Mouse (Mus musculus) kidney, postnatal 0 days (tissue): Measurements from ENCODE around the gene Cox5b. TPM values are rescaled to one million over a fixed set of nuclear protein-coding genes. Genes with fewer than 3 reads are reported as not detected.
A peak's percentile ranks its signal among the peaks of the same experiment; 100 is the strongest.

Experiments used
- ATAC-seq: fragments of 200-750 bp; cut with Nextera tagmentation; replicated peaks from 2 replicates; pipeline ENCODE4 v1.8.0; 2017; ENCODE audit warnings: low read depth, moderate number of reproducible peaks, moderate TSS enrichment, moderate library complexity; ENCODE audit not compliant: low FRiP score
- DNase-seq: peaks from one replicate; pipeline ENCODE4 v3.0.0-alpha.2; 2016; ENCODE audit warnings: low spot score
- H3K27ac ChIP-seq: fragments of 300-500 bp; sonication (generic); 2 replicates; pipeline ENCODE4 v1.5.1; 2014; ENCODE audit warnings: mild to moderate bottlenecking
- H3K27me3 ChIP-seq: fragments of 300-500 bp; sonication (generic); 2 replicates; pipeline ENCODE4 v1.6.1; 2014; ENCODE audit warnings: low read length, mixed read lengths; ENCODE audit not compliant: insufficient read depth
- H3K36me3 ChIP-seq: fragments of 300-500 bp; sonication (generic); 2 replicates; pipeline ENCODE4 v1.6.1; 2014; ENCODE audit warnings: low read length, mixed read lengths; ENCODE audit not compliant: insufficient read depth
- H3K4me1 ChIP-seq: fragments of 300-500 bp; sonication (generic); replicated peaks from 2 replicates; pipeline ENCODE4 v1.6.1; 2014; ENCODE audit warnings: antibody characterized with exemption, low read length, mixed read lengths; ENCODE audit not compliant: insufficient read depth
- H3K4me2 ChIP-seq: fragments of 300-500 bp; sonication (generic); 2 replicates; pipeline ENCODE4 v1.6.1; 2014; ENCODE audit warnings: mild to moderate bottlenecking, low read length, moderate library complexity, mixed read lengths
- H3K4me3 ChIP-seq: fragments of 300-500 bp; sonication (generic); replicated peaks from 2 replicates; pipeline ENCODE4 v1.5.1; 2014; ENCODE audit warnings: low read depth, low read length
- H3K9ac ChIP-seq: fragments of 300-500 bp; sonication (generic); 2 replicates; pipeline ENCODE4 v1.6.1; 2014; ENCODE audit warnings: low read depth, low read length
- H3K9me3 ChIP-seq: fragments of 300-500 bp; sonication (generic); replicated peaks from 2 replicates; pipeline ENCODE4 v1.6.1; 2016; ENCODE audit warnings: low read length, inconsistent platforms, mixed read lengths
- CTCF ChIP-seq: IDR thresholded peaks from 2 replicates; pipeline ENCODE4 v1.5.1; 2016; ENCODE audit warnings: antibody characterized with exemption, low read depth, mild to moderate bottlenecking, moderate library complexity
- WGBS: fragments of 180-500 bp; shearing (Covaris S2); extraction: QIAGEN DNeasy Blood & Tissue Kit; methylation state at CpG from one replicate; pipeline ENCODE4 v1.1.7; 2014; 5-methylcytosine and 5-hydroxymethylcytosine counted together
- polyA plus RNA-seq: library from polyadenylated mRNA; unstranded; fragments of >200 nt; fragmentation: Nextera tagmentation; extraction: Ambion mirVana; gene quantifications from 2 replicates; pipeline ENCODE4 v1.2.1, GENCODE M21; 2015

Gene Cox5b
- polyA plus RNA-seq, 1 experiment from 2014 or later = 1,147 TPM

- H3K9me3 ChIP-seq = no peaks in the 10 kb centered on the region
- no peak overlapping the region for H3K4me2 ChIP-seq
- H3K4me1 ChIP-seq = peaks cover 12% of the 10 kb centered on the region
- H3K9ac ChIP-seq = no peak overlapping the region
- H3K4me3 ChIP-seq = no peak overlapping the region
- no peak for TF ChIP-seq CTCF
- no peak overlapping the region for H3K27ac ChIP-seq
- H3K27me3 ChIP-seq = no peaks in the 10 kb centered on the region
- DNase-seq = no peak
- 64% methylated on average over 3 of the region's 3 CpGs for WGBS
- H3K36me3 ChIP-seq = peaks cover 32% of the 10 kb centered on the region
- no peak for ATAC-seq
Observed at GRCm38 (mm10) chr1:36707797-36708196, 16.5 kb downstream of the Cox5b start.

- Histone ChIP-seq H3K9me3 (no peaks in the 10 kb centered on the region), H3K27ac (peak overlapping the region; percentile 90; the same call in 1 of the 2 replicates), H3K4me1 (peaks cover 12% of the 10 kb centered on the region), H3K4me2 (peak overlapping the region; percentile 84), H3K9ac (peak overlapping the region; percentile 90), H3K36me3 (peaks cover 26% of the 10 kb centered on the region), H3K4me3 (peak overlapping the region; percentile 96), H3K27me3 (no peaks in the 10 kb centered on the region)
- TF ChIP-seq CTCF = no peak
- ATAC-seq (no peak), DNase-seq (no peak)
- WGBS = 74% methylated on average over 1 of the region's 1 CpGs
Observed at GRCm38 (mm10) chr1:36708626-36709025, 17.4 kb downstream of the Cox5b start.

- H3K27ac ChIP-seq = peak overlapping the region; percentile 90
- ATAC-seq (peak; percentile 60), DNase-seq (peak; percentile 64)
- H3K4me1 ChIP-seq = peaks cover 12% of the 10 kb centered on the region
- peak overlapping the region; percentile 90 for H3K9ac ChIP-seq
- WGBS = under 1% methylated on average over 33 of the region's 33 CpGs
- H3K4me2 ChIP-seq = peak overlapping the region; percentile 84
- no peaks in the 10 kb centered on the region for H3K9me3 ChIP-seq
- H3K27me3 ChIP-seq = no peaks in the 10 kb centered on the region
- peak overlapping the region; percentile 96 for H3K4me3 ChIP-seq
- TF ChIP-seq CTCF = peak; percentile 56; the same call in 1 of the 2 replicates
- H3K36me3 ChIP-seq = peaks cover 20% of the 10 kb centered on the region
Observed at GRCm38 (mm10) chr1:36709055-36709853, 18.0 kb downstream of the Cox5b start.

- peak within 1 kb of the TSS; percentile 96 for H3K4me3 ChIP-seq
- no peaks in the 10 kb centered on the region for H3K27me3 ChIP-seq
- peaks cover 12% of the 10 kb centered on the region for H3K4me1 ChIP-seq
- peak within 1 kb of the TSS; percentile 90 for H3K27ac ChIP-seq
- TF ChIP-seq CTCF = no peak
- H3K9ac ChIP-seq = peak within 1 kb of the TSS; percentile 90
- no peaks in the 10 kb centered on the region for H3K9me3 ChIP-seq
- H3K4me2 ChIP-seq = peak within 1 kb of the TSS; percentile 84
- under 1% methylated on average over 29 of the region's 29 CpGs for WGBS
- peak; percentile 99 for DNase-seq
- peaks cover 15% of the 10 kb centered on the region; the same call in 1 of the 2 replicates for H3K36me3 ChIP-seq
- peak; percentile 95 for ATAC-seq
Observed at GRCm38 (mm10) chr1:36709854-36710280, 18.6 kb downstream of the Cox5b start, which contains the start of gene 4933424G06Rik. Gene 4933424G06Rik, plus strand, starts transcription at chr1:36710149.

- Histone ChIP-seq H3K4me2 (no peak overlapping the region), H3K9me3 (no peaks in the 10 kb centered on the region), H3K36me3 (peaks cover 9% of the 10 kb centered on the region; the same call in 1 of the 2 replicates), H3K4me3 (no peak overlapping the region), H3K27me3 (no peaks in the 10 kb centered on the region), H3K9ac (no peak overlapping the region), H3K27ac (no peak overlapping the region), H3K4me1 (peaks cover 12% of the 10 kb centered on the region)
- 90% methylated on average over 2 of the region's 2 CpGs for WGBS
- ATAC-seq (no peak), DNase-seq (no peak)
- TF ChIP-seq CTCF = no peak
Observed at GRCm38 (mm10) chr1:36711104-36711503, 19.9 kb downstream of the Cox5b start.

- Histone ChIP-seq H3K4me2 (no peak within 1 kb of the TSS), H3K36me3 (no peaks in the 10 kb centered on the region), H3K4me3 (no peak within 1 kb of the TSS), H3K27ac (no peak within 1 kb of the TSS), H3K9ac (no peak within 1 kb of the TSS), H3K27me3 (no peaks in the 10 kb centered on the region), H3K9me3 (no peaks in the 10 kb centered on the region), H3K4me1 (no peaks in the 10 kb centered on the region)
- no peak for DNase-seq
- no peak for ATAC-seq
- 81% methylated on average over 5 of the region's 5 CpGs for WGBS
- TF ChIP-seq CTCF = no peak
Observed at GRCm38 (mm10) chr1:36714311-36714710, 23.1 kb downstream of the Cox5b start, which contains the start of gene Actr1b. Gene Actr1b, minus strand, starts transcription at chr1:36714422.
